Mouse (Mus musculus) hindbrain, embryonic 10.5 days (tissue): ENCODE measurements around the gene Smtnl1. TPM values are rescaled to one million over a fixed set of nuclear protein-coding genes. Genes with fewer than 3 reads are reported as not detected.

Experiments
- DNase-seq: peaks from one replicate; pipeline ENCODE4 v3.0.0-alpha.2; 2017; ENCODE audit warnings: low spot score
- H3K27ac ChIP-seq: fragments of 300-500 bp; sonication (generic); 2 replicates; pipeline ENCODE4 v1.5.1; 2016; ENCODE audit warnings: mild to moderate bottlenecking, moderate library complexity
- H3K27me3 ChIP-seq: fragments of 300-500 bp; sonication (generic); 2 replicates; pipeline ENCODE4 v1.6.1; 2016; ENCODE audit warnings: mild to moderate bottlenecking; ENCODE audit not compliant: poor library complexity, insufficient read depth, severe bottlenecking
- H3K36me3 ChIP-seq: fragments of 300-500 bp; sonication (generic); 2 replicates; pipeline ENCODE4 v1.6.1; 2016; ENCODE audit warnings: mild to moderate bottlenecking, moderate library complexity
- H3K4me1 ChIP-seq: fragments of 300-500 bp; sonication (generic); replicated peaks from 2 replicates; pipeline ENCODE4 v1.6.1; 2016; ENCODE audit warnings: mild to moderate bottlenecking
- H3K4me3 ChIP-seq: fragments of 300-500 bp; sonication (generic); 2 replicates; pipeline ENCODE4 v1.5.1; 2016; ENCODE audit warnings: mild to moderate bottlenecking, moderate library complexity
- H3K9me3 ChIP-seq: fragments of 300-500 bp; sonication (generic); 2 replicates; pipeline ENCODE4 v1.6.1; 2016; ENCODE audit warnings: mild to moderate bottlenecking, moderate library complexity
- WGBS: fragments of 180-500 bp; shearing (Covaris S2); methylation state at CpG from one replicate; pipeline ENCODE4 v1.1.7; 2016; 5-methylcytosine and 5-hydroxymethylcytosine counted together
- polyA plus RNA-seq: library from polyadenylated mRNA; unstranded; fragments of >200 nt; fragmentation: Nextera tagmentation; extraction: Ambion mirVana; gene quantifications from 2 replicates; pipeline ENCODE4 v1.2.1, GENCODE M21; 2016

Gene Smtnl1
- 0.09 and 0.14 TPM in 2 replicates for polyA plus RNA-seq

- WGBS, result 63% methylated on average over 13 of the region's 13 CpGs
Measured at GRCm38 (mm10) chr2:84822552-84822951, at the start of gene Smtnl1. TSS of gene Smtnl1 (minus strand) at chr2:84822652.

DNA sequence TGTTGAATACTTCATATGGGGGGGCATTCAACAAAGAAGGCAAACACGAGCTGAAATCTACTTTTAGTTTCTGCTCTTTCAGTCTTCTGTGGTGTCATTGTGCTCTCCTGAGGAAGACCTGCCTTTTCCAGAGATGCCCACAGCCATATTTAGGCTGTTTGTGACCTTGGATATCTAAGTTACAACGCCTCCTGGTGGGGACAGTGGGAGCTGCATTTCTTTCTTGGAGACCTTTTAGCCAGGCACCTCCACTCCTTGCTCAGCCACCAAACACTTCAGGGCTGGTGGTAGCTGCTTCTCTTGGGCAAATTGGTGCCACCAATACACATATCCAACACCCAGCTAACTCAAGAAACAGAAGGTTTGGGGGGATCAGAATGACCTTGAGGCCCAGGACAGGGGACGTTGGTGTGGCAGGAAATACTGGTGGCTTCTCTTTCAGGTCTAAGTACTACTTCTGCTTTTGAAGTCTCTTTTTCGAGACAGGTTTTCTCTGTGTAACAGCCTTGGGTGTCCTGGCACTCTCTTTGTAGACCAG is 48.2 kb upstream of the Smtnl1 start:
- 64% methylated on average over 4 of the region's 4 CpGs for WGBS
- Histone ChIP-seq H3K4me1 (peaks cover 24% of the 10 kb centered on the region), H3K36me3 (no peaks in the 10 kb centered on the region), H3K9me3 (0 out of 2 replicates have a peak, but pooled peaks cover 2% of the 10 kb centered on the region), H3K27me3 (peaks cover 100% of the 10 kb centered on the region), H3K4me3 (no peak overlapping the region), H3K27ac (no peak overlapping the region)
- DNase-seq, result peak; percentile 15

More at GRCm38 (mm10) chr2:84822552-84822951, at the start of gene Smtnl1:
- Histone ChIP-seq H3K4me1 (peaks cover 6% of the 10 kb centered on the region), H3K4me3 (no peak within 1 kb of the TSS), H3K27ac (no peak within 1 kb of the TSS), H3K27me3 (0 out of 2 replicates have a peak, but pooled peaks cover 6% of the 10 kb centered on the region), H3K36me3 (no peaks in the 10 kb centered on the region), H3K9me3 (no peaks in the 10 kb centered on the region)
- no peak for DNase-seq

DNA sequence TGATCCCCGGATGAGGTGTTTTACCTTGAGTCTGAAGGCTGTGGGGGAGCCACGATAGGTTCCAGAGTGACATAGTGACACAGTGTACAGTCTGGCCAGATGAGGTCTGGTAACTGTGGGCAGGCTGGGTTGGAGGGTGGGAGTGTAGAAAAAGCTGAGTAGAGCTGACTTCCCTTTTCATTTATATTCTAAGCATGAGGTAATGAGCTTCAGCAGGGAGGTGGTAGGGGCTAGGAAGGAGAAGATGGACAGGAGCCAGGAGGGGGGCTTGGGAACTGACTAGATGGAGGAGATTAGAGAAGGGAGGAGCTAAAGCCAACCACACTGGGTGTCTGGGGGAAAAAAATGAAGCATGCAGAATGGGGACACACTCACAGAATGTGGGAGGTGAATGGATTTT is 46.5 kb upstream of the Smtnl1 start:
- WGBS, result 77% methylated on average over 2 of the region's 2 CpGs
- no peak overlapping the region for H3K27ac ChIP-seq
- DNase-seq, result no peak

GRCm38 (mm10) chr2:84868521-84868943 is 46.1 kb upstream of the Smtnl1 start:
- peak; percentile 79 for DNase-seq
- H3K9me3 ChIP-seq, result 0 out of 2 replicates have a peak, but pooled peaks cover 2% of the 10 kb centered on the region
- no peak overlapping the region for H3K27ac ChIP-seq
- WGBS, result 8% methylated on average over 5 of the region's 5 CpGs
- H3K4me3 ChIP-seq, result no peak overlapping the region
- peaks cover 29% of the 10 kb centered on the region for H3K4me1 ChIP-seq
- peaks cover 2% of the 10 kb centered on the region; the same call in 1 of the 2 replicates for H3K36me3 ChIP-seq
- peaks cover 87% of the 10 kb centered on the region for H3K27me3 ChIP-seq

More for the DNA sequence above, 46.5 kb upstream of the Smtnl1 start:
- Histone ChIP-seq H3K36me3 (no peaks in the 10 kb centered on the region), H3K4me3 (no peak overlapping the region), H3K27me3 (peaks cover 92% of the 10 kb centered on the region), H3K4me1 (peaks cover 29% of the 10 kb centered on the region), H3K9me3 (0 out of 2 replicates have a peak, but pooled peaks cover 2% of the 10 kb centered on the region)

- Histone ChIP-seq H3K36me3 (peaks cover 29% of the 10 kb centered on the region), H3K27me3 (peaks cover 61% of the 10 kb centered on the region), H3K9me3 (0 out of 2 replicates have a peak, but pooled peaks cover 2% of the 10 kb centered on the region), H3K4me3 (peak overlapping the region; percentile 56), H3K27ac (peak overlapping the region; percentile 76), H3K4me1 (peaks cover 16% of the 10 kb centered on the region)
- DNase-seq, result peak; percentile 76
- under 1% methylated on average over 47 of the region's 47 CpGs for WGBS
Measured at GRCm38 (mm10) chr2:84865616-84866571, 43.4 kb upstream of the Smtnl1 start.

GRCm38 (mm10) chr2:84862231-84862630 is 39.8 kb upstream of the Smtnl1 start:
- H3K9me3 ChIP-seq, result no peaks in the 10 kb centered on the region
- no peak overlapping the region for H3K4me3 ChIP-seq
- H3K27ac ChIP-seq, result no peak overlapping the region
- 82% methylated on average over 3 of the region's 3 CpGs for WGBS
- peaks cover 16% of the 10 kb centered on the region for H3K4me1 ChIP-seq
- peaks cover 24% of the 10 kb centered on the region for H3K27me3 ChIP-seq
- DNase-seq, result no peak
- H3K36me3 ChIP-seq, result peaks cover 63% of the 10 kb centered on the region

DNA sequence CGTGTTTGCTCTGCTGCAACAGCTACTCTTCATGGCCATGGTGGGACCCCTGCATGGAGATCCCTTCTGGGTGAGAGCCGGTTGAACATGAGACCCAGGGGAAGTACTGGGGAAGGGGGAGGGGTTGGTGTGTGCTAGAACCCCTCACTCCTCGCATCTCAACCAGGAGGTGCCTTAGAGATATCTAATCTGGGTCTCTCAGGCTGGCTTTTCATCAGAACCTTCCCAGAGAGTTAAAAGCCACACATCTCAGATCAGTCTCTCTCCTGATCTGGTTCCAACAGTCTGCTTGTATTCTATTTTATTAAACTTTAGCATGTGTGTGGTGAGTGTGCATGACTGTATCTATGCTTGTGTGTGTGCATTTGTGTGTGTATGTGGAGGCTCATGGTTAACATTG is 39.0 kb upstream of the Smtnl1 start:
- Histone ChIP-seq H3K9me3 (no peaks in the 10 kb centered on the region), H3K27ac (no peak overlapping the region), H3K36me3 (peaks cover 71% of the 10 kb centered on the region), H3K27me3 (peaks cover 16% of the 10 kb centered on the region), H3K4me1 (peaks cover 12% of the 10 kb centered on the region), H3K4me3 (no peak overlapping the region)
- DNase-seq, result no peak
- 85% methylated on average over 3 of the region's 3 CpGs for WGBS

DNA sequence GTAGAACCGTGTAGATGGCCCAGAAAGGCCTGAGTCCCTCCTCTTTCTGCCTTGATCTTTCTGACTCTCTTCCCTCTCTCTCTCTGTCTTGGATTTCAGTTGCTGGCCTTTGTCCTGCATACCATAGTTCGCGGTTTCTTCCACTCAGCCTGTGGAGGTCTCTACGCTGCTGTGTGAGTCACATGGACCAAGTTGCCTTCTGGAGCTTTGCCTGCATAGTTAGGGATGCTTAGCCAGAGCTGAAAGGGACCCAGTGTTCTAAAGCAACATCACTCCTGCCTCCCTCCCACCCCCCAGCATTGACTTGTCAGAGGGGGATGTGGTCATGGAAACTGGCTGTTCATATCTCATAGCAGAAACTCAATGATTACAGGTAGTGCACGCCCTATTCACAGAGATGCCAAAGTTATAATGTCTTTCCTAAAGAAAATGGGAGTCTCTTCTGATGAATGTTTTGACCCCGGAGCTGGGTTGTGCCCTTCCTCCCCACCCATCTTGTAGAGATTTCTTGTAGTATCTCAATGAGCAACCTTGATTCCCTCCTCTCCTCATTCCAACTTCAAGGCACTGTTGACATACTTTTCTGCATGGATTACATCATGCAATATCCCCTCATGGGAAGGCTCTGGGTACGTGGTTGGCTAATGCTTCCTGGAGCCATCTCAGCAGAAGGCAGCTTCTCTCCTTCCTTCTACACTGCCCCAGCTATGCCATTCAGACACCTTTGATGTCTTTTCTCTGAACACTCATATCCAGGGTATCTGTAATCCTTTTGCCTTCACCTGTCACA is 37.7 kb upstream of the Smtnl1 start:
- peaks cover 4% of the 10 kb centered on the region; the same call in 1 of the 2 replicates for H3K27me3 ChIP-seq
- no peak for DNase-seq
- H3K27ac ChIP-seq, result no peak overlapping the region
- 93% methylated on average over 7 of the region's 7 CpGs for WGBS
- peaks cover 83% of the 10 kb centered on the region for H3K36me3 ChIP-seq
- H3K9me3 ChIP-seq, result no peaks in the 10 kb centered on the region
- no peak overlapping the region for H3K4me3 ChIP-seq
- no peaks in the 10 kb centered on the region for H3K4me1 ChIP-seq

- H3K27me3 ChIP-seq, result no peaks in the 10 kb centered on the region
- 88% methylated on average over 1 of the region's 1 CpGs for WGBS
- no peak for DNase-seq
- H3K4me3 ChIP-seq, result no peak overlapping the region
- H3K9me3 ChIP-seq, result no peaks in the 10 kb centered on the region
- peaks cover 97% of the 10 kb centered on the region for H3K36me3 ChIP-seq
- no peak overlapping the region for H3K27ac ChIP-seq
- no peaks in the 10 kb centered on the region for H3K4me1 ChIP-seq
Measured at GRCm38 (mm10) chr2:84858551-84858950, 36.1 kb upstream of the Smtnl1 start.

DNA sequence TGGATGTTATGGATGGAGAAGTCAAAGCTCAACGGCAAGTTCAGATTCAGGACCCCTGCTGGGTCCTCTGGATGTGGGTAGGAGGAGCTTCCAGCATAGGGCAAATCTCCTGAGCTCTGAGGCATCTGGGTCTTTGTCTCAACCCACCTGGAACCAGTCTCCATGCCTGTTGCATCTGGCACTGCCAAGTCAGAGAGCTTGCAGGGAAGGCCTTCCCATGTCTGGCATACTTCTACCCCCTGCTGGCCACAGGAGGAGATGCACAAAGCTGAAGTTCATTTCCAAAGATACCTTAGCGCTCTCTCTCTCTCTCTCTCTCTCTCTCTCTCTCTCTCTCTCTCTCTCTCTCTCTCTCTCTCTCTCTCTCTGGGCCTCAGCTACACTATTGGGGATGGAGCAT is 33.3 kb upstream of the Smtnl1 start:
- H3K36me3 ChIP-seq, result peaks cover 96% of the 10 kb centered on the region
- WGBS, result 82% methylated on average over 2 of the region's 2 CpGs

DNA sequence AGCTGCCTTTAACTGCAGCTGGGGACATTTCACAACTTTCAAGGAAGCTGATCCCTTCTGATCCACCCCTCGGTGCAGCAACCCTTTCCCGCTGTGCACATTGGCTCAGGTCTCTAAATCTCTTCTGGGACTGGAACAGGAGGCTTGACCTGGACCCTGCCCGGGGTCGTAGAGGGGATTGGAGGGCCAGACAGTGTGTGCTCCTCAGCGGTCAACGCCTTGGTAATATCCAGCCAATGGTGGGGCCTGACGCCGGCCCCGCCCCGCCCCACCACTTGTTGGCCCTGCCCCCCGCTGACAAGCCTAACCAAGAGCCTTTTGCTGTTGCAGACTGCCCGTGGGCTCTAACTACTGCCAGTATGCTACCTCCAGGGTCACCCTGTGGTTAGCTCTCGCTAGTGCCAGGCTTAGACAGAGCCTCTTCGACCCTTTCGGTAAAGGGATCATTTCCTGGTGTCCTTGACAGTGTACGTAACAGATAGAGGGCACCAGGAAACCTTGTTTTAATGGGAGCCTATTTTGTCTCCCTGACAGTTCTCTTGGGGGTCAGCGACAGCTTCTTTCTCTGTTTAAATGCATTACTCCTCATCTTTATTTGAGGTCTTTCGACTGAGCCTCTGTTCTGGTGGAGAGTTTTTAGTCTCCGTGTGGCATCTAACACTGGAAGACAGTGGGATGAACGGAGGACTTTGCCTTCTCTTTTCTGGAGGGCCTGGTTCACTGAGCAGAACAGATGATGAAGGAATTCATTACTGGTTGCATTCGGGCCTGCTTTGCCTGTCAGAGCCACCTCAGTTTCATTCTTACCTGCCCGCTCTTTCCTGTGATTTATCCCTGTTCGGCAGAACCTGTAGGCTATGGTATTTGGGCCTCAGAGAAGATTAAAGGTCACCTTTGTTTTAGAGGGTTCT is 28.9 kb upstream of the Smtnl1 start:
- Histone ChIP-seq H3K36me3 (peaks cover 96% of the 10 kb centered on the region), H3K27ac (peak overlapping the region; percentile 12; the same call in 1 of the 2 replicates)
- 30% methylated on average over 23 of the region's 23 CpGs for WGBS

More for the DNA sequence above, 33.3 kb upstream of the Smtnl1 start:
- no peaks in the 10 kb centered on the region for H3K27me3 ChIP-seq
- H3K4me3 ChIP-seq, result no peak overlapping the region
- DNase-seq, result peak; percentile 39
- peaks cover 11% of the 10 kb centered on the region for H3K4me1 ChIP-seq
- no peaks in the 10 kb centered on the region for H3K9me3 ChIP-seq
- no peak overlapping the region for H3K27ac ChIP-seq

More for the DNA sequence above, 28.9 kb upstream of the Smtnl1 start:
- Histone ChIP-seq H3K4me1 (peaks cover 19% of the 10 kb centered on the region), H3K4me3 (0 out of 2 replicates have a peak overlapping the region, but pooled peaks have one; percentile 11), H3K9me3 (no peaks in the 10 kb centered on the region), H3K27me3 (no peaks in the 10 kb centered on the region)
- peak; percentile 65 for DNase-seq
